In the genomic region with DNA sequence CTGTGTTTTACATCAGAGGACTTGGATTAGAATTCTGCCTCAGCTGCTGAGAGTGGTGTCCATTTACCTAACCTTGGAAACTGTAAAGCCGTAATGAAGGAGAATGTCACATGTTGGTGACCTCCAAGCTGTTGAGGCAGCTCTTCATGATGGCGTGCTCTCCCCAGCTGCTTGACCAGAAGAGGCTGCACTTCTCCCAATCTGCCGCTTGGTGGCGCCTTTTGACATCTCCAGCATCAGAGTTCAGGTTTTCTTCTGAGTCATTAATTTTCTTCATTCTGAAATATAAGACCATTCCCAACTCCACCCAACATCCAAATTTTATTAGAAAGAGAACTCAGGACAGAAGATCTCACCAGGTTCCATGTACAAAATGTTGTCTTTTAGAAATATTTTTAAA, we compare ENCODE assay signal across 9 mouse cellular contexts.
DNase-seq lines count a peak whose midpoint lies in the region; ATAC-seq and TF ChIP-seq lines count a peak whose summit lies in the region.
"Had no signal": no experiment of that assay in that cellular context is flagged by ENCODE, and none has a peak within 500 bp of the region (broad histone marks: within the 10 kb centered on the region; RNA-seq: fewer than 3 reads in every experiment).

No protein-coding gene starts in this region.

- no peaks in the 10 kb centered on the region for H3K9me3 ChIP-seq in intestine, postnatal 0 days (ENCODE audit: control insufficient read depth)
- H3K9me3 ChIP-seq in intestine, embryonic 16.5 days (ENCODE audit: control insufficient read depth, low read length) = no peaks in the 10 kb centered on the region
- H3K9me3 ChIP-seq in E14TG2a.4 (ENCODE audit: low read length) = peaks cover 7% of the 10 kb centered on the region; the same call in 1 of the 2 replicates
- no peaks in the 10 kb centered on the region for H3K9me3 ChIP-seq in lung, embryonic 15.5 days
- H3K9me3 ChIP-seq: embryonic facial prominence, embryonic 12.5 days had no signal

- no peak overlapping the region for H3K4me2 ChIP-seq in intestine, postnatal 0 days (replicated peaks; ENCODE audit: low read depth)
- H3K4me2 ChIP-seq in intestine, embryonic 16.5 days (ENCODE audit: low read depth, low read length) = no peak overlapping the region
- H3K4me2 ChIP-seq in lung, embryonic 15.5 days = no peak overlapping the region
- H3K4me2 ChIP-seq: embryonic facial prominence, embryonic 12.5 days had no signal

- TF ChIP-seq POLR2A in brain, embryonic 14.5 days (IDR thresholded peaks at IDR 0.05; ENCODE audit: borderline replicate concordance, extremely low read depth, insufficient read depth, insufficient read length, poor library complexity, severe bottlenecking) = no peak

- no peaks in the 10 kb centered on the region for H3K36me3 ChIP-seq in intestine, postnatal 0 days (ENCODE audit: control insufficient read depth, insufficient read depth)
- no peaks in the 10 kb centered on the region for H3K36me3 ChIP-seq in intestine, embryonic 16.5 days (ENCODE audit: control insufficient read depth, insufficient read depth, low read length)
- H3K36me3 ChIP-seq in E14TG2a.4 (ENCODE audit: insufficient read depth, low read length) = no peaks in the 10 kb centered on the region
- H3K36me3 ChIP-seq in lung, embryonic 15.5 days = no peaks in the 10 kb centered on the region

- no peaks in the 10 kb centered on the region for H3K27me3 ChIP-seq in intestine, postnatal 0 days (replicated peaks; ENCODE audit: control insufficient read depth, insufficient read depth, low read length)
- no peaks in the 10 kb centered on the region for H3K27me3 ChIP-seq in intestine, embryonic 16.5 days (replicated peaks; ENCODE audit: control insufficient read depth, insufficient read depth, low read length)
- no peaks in the 10 kb centered on the region for H3K27me3 ChIP-seq in E14TG2a.4 (ENCODE audit: insufficient read depth, low read length)
- H3K27me3 ChIP-seq in lung, embryonic 15.5 days = no peaks in the 10 kb centered on the region
- H3K27me3 ChIP-seq: embryonic facial prominence, embryonic 12.5 days had no signal

- no peak for ATAC-seq in intestine, postnatal 0 days
- ATAC-seq in intestine, embryonic 16.5 days = no peak
- no peak for ATAC-seq in lung, embryonic 15.5 days (ENCODE audit: borderline replicate concordance, extremely low read depth, low FRiP score, low TSS enrichment)

- H3K9ac ChIP-seq in intestine, postnatal 0 days (ENCODE audit: low read depth, low read length) = no peak overlapping the region
- H3K9ac ChIP-seq in intestine, embryonic 16.5 days (ENCODE audit: low read depth, low read length) = no peak overlapping the region
- no peak overlapping the region for H3K9ac ChIP-seq in lung, embryonic 15.5 days
- H3K9ac ChIP-seq: embryonic facial prominence, embryonic 12.5 days had no signal

- no peak overlapping the region for H3K27ac ChIP-seq in intestine, postnatal 0 days (ENCODE audit: low read depth, low read length)
- no peak overlapping the region for H3K27ac ChIP-seq in intestine, embryonic 16.5 days (ENCODE audit: low read length)
- H3K27ac ChIP-seq in lung, embryonic 15.5 days = 0 out of 2 replicates have a peak overlapping the region, but pooled peaks have one; percentile 19
- H3K27ac ChIP-seq: embryonic facial prominence, embryonic 12.5 days had no signal

- WGBS in intestine, postnatal 0 days = 42% methylated on average over 4 of the region's 4 CpGs
- 57% methylated on average over 4 of the region's 4 CpGs for WGBS in intestine, embryonic 16.5 days
- WGBS in lung, embryonic 15.5 days = 38% methylated on average over 4 of the region's 4 CpGs

- H3K4me1 ChIP-seq in intestine, postnatal 0 days (replicated peaks; ENCODE audit: control insufficient read depth, insufficient read depth, low read length) = no peaks in the 10 kb centered on the region
- no peaks in the 10 kb centered on the region for H3K4me1 ChIP-seq in intestine, embryonic 16.5 days (ENCODE audit: control insufficient read depth, insufficient read depth, low read length)
- H3K4me1 ChIP-seq in E14TG2a.4 (replicated peaks; ENCODE audit: low read depth, low read length) = no peaks in the 10 kb centered on the region
- peaks cover 42% of the 10 kb centered on the region for H3K4me1 ChIP-seq in lung, embryonic 15.5 days

- no peak overlapping the region for H3K4me3 ChIP-seq in intestine, postnatal 0 days (ENCODE audit: low read depth, low read length)
- no peak overlapping the region for H3K4me3 ChIP-seq in intestine, embryonic 16.5 days (ENCODE audit: low read length)
- no peak overlapping the region for H3K4me3 ChIP-seq in E14TG2a.4 (replicated peaks; ENCODE audit: low read length)
- H3K4me3 ChIP-seq in lung, embryonic 15.5 days = no peak overlapping the region
- H3K4me3 ChIP-seq: embryonic facial prominence, embryonic 12.5 days had no signal

- DNase-seq in brain, embryonic 14.5 days (ENCODE audit: low read depth) = no peak
- DNase-seq in gastrocnemius, adult 8-10 months (ENCODE audit: low spot score in 2 of 2) = no peak
- no peak for DNase-seq in layer of hippocampus, postnatal 14 days (ENCODE audit: low spot score in 2 of 2)
- DNase-seq in cerebellum, postnatal 36 days = no peak

- peak; percentile 72 for TF ChIP-seq CTCF in intestine, postnatal 0 days (IDR thresholded peaks at IDR 0.05; ENCODE audit: low read depth)
- peak; percentile 65 for TF ChIP-seq CTCF in E14TG2a.4 (conservative IDR thresholded peaks at IDR 0.05; ENCODE audit: low read length)
- peak; percentile 63 for TF ChIP-seq CTCF in brain, embryonic 14.5 days (IDR thresholded peaks at IDR 0.05; ENCODE audit: borderline replicate concordance, extremely low read depth, insufficient read depth, insufficient read length)
